Mouse (Mus musculus) left cerebral cortex, adult 18-20 months (tissue): ENCODE measurements around the gene Gspt1. TPM values are rescaled to one million over a fixed set of nuclear protein-coding genes. Genes with fewer than 3 reads are reported as not detected.
"Not testable (repeated sequence)": the region's sequence is repeated elsewhere in the genome, so short reads cannot be mapped to it uniquely, and the experiment has no call there.

Source experiments
- DNase-seq, 2 experiments: peaks; one replicate each; pipeline ENCODE4 v3.0.0; 2021 to 2022; ENCODE audit warnings: low spot score in 2 of 2, mixed read lengths in 1 of 2
- long read RNA-seq, 2 experiments: library from polyadenylated mRNA; stranded (forward); transcript quantifications; one replicate each; pipeline ENCODE4 v2.0.0; 2021
- total RNA-seq, 2 experiments: library from RNA; stranded (reverse); gene quantifications; 2 replicates each; pipeline ENCODE4 v1.2.3; 2021

Gene Gspt1
- 10 to 100 TPM; 82.7 to 85.1 TPM for total RNA-seq
- long read RNA-seq, experiment 1, transcript Gspt1-201 (15 exons, 2,898 nt) = minor isoform, 24 of 60 reads
- long read RNA-seq, experiment 1, transcript Gspt1-205 (15 exons, 3,716 nt) = major isoform, 29 of 60 reads
- long read RNA-seq, experiment 1, partial matches to known transcripts = 1 of 60 reads
- long read RNA-seq, experiment 1, other reads (novel, unspliced or antisense) = 6 of 60 reads
- long read RNA-seq, experiment 2, transcript Gspt1-205 (15 exons, 3,716 nt) = major isoform, 19 of 39 reads
- long read RNA-seq, experiment 2, transcript Gspt1-201 (15 exons, 2,898 nt) = minor isoform, 12 of 39 reads
- long read RNA-seq, experiment 2, partial matches to known transcripts = 2 of 39 reads
- long read RNA-seq, experiment 2, other reads (novel, unspliced or antisense) = 6 of 39 reads

- DNase-seq = peak; percentile 99 to 100
Measured at GRCm38 (mm10) chr16:11253898-11254722, at the start of gene Gspt1. TSS of gene Gspt1 (minus strand) at chr16:11254325.

GRCm38 (mm10) chr16:11303741-11304140 lies 49.6 kb upstream of the Gspt1 start:
- no peak for DNase-seq

- not testable (repeated sequence) for DNase-seq
Measured at GRCm38 (mm10) chr16:11297700-11298099, 43.6 kb upstream of the Gspt1 start.

GRCm38 (mm10) chr16:11295583-11295982 lies 41.5 kb upstream of the Gspt1 start:
- not testable (repeated sequence) for DNase-seq

GRCm38 (mm10) chr16:11288873-11289272 lies 34.7 kb upstream of the Gspt1 start:
- DNase-seq = not testable (repeated sequence)

GRCm38 (mm10) chr16:11285949-11286348 lies 31.8 kb upstream of the Gspt1 start:
- DNase-seq = no peak

GRCm38 (mm10) chr16:11284881-11285280 lies 30.8 kb upstream of the Gspt1 start:
- no peak for DNase-seq

GRCm38 (mm10) chr16:11282655-11283232 lies 28.6 kb upstream of the Gspt1 start:
- peak in 1 of 2 experiments; percentile 1 for DNase-seq

- DNase-seq = no peak
Measured at GRCm38 (mm10) chr16:11278778-11279177, 24.7 kb upstream of the Gspt1 start.

GRCm38 (mm10) chr16:11276888-11277287 lies 22.8 kb upstream of the Gspt1 start:
- no peak for DNase-seq

GRCm38 (mm10) chr16:11271073-11271472 lies 16.9 kb upstream of the Gspt1 start:
- DNase-seq = no peak

- no peak for DNase-seq
Measured at GRCm38 (mm10) chr16:11270642-11271041, 16.5 kb upstream of the Gspt1 start.

- DNase-seq = no peak
Measured at GRCm38 (mm10) chr16:11269808-11270207, 15.7 kb upstream of the Gspt1 start.

GRCm38 (mm10) chr16:11266556-11266955 lies 12.4 kb upstream of the Gspt1 start:
- DNase-seq = no peak

- no peak for DNase-seq
Measured at GRCm38 (mm10) chr16:11263266-11263665, 9.1 kb upstream of the Gspt1 start.

- DNase-seq = no peak
Measured at GRCm38 (mm10) chr16:11254723-11255164, 619 bp upstream of the Gspt1 start.

- DNase-seq = peak; percentile 17 to 32
Measured at GRCm38 (mm10) chr16:11253065-11253831, 877 bp downstream of the Gspt1 start.

GRCm38 (mm10) chr16:11247791-11248190 lies 6.3 kb downstream of the Gspt1 start:
- no peak for DNase-seq

- no peak for DNase-seq
Measured at GRCm38 (mm10) chr16:11245767-11246166, 8.4 kb downstream of the Gspt1 start.

GRCm38 (mm10) chr16:11242401-11242800 lies 11.7 kb downstream of the Gspt1 start:
- DNase-seq = no peak

- no peak for DNase-seq
Measured at GRCm38 (mm10) chr16:11217801-11218200, 36.3 kb downstream of the Gspt1 start.
